Mouse (Mus musculus): ENCODE results near the gene Slc6a11.

Gene Slc6a11

DNA sequence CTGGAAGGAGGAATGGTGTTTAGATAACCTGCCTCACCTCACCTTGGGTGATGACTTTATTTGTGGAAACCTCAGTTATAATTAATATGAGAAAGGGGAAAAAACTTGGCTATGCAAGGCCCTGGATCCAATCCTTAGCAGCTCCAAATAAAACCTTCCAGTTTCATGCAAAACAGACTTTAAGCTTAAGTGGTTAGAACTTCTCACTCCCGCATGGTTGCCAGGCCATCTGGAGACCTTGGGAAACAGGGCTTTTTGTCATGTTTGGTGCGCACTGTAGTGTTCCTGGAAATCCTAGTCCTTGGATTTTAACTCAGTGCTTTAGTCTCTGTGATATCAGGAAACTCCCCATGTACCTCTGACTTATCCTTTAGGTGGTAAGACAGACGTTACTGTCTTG lies 47.1 kb downstream of the Slc6a11 start:
- DNase-seq (ENCODE audit: low read depth, low spot score) = no peak

DNA sequence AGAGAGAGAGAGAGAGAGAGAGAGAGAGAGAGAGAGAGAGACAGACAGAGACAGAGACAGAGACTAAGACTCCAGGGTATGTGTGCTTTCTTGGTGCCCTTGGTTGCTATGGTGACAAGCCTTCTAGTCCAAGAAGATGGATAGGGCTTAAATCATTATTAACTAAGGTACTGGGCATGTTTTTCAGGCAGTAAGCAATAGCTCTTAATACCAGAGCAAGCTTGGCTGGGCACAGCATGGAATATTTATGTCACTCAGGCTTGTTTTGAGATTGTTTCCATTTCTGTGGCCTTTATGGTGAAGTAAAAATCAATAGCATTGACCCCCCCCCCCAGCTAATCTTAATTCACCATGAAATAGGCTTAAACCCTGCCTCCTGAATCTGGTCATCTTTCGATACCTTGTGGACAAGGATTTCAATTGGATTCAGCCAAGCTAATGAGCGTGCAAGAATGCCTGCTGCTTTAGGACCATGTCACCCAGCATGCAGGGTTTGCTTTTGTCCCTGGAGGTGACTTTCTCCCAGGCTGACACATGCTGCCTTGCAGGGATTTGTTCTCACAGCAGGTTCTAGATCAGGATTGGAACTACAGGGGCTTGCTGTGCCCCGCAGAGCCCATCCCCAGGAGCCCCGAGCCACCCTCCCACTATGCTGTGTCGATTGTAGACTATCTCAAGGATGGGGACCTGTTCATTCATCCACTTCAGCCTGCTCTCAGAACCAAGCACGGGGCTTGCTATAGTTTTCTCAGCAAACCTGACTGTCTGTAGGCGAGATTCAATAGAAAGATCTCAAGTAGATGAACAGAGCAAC lies 51.5 kb downstream of the Slc6a11 start:
- DNase-seq (ENCODE audit: low read depth, low spot score) = no peak

DNA sequence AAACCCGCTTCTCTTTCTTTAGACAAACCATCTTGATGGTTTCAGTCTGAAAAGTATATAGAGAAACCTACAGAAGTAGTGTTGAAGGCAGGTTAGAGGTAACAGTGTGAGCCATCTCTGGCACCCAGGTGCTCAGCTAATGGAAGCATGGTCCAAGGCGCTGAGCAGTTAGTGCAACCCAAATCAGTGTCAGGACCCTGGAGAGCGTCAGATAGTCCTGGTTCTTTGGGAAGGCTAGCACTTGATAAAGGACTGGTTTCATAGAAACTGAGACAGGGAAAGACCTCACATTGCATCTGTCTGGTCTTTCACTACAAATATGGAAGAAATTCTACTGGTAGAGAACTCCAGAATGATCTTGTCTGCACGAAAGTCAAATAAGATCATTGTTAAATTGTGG lies 56.1 kb downstream of the Slc6a11 start:
- DNase-seq (ENCODE audit: low read depth, low spot score) = peak; percentile 27

DNA sequence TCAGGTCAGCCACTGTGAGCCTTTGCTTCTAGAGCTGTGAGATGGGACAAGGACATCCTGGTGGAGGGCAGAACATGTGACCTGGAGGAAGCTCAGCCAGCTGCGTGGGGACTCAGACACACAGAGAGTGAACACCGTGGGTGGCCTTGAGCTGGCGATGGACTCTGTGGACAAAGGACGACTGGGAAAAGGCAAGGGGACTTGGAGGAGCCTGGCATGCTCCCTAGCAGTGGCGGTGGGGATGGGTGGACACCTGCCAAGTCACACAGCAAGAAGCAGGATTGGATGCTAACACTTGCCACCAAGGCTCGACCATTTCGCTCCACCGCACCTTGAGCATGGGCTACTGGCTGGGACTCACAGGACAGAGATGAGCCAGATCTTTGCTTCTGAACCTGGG lies 57.8 kb downstream of the Slc6a11 start:
- no peak for DNase-seq (ENCODE audit: low read depth, low spot score)

DNA sequence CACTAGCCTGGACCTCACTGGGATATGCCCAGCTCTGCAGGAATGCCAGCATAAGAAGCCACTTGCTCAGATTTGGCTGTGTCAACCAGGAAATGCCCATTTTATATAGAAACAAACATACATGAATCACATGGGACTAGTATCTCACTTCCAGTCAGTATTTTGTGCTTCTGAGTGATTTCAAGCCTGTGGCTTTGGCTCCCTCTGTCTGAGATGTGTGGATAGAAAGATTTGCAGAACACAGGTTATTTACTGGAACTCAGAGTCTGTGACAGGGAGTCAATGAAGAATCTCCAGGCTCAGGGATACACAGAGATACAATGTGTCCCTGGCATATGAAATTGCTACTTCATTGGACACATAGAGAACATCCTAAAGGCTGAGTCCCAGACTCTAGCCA lies 65.0 kb downstream of the Slc6a11 start:
- no peak for DNase-seq (ENCODE audit: low read depth, low spot score)

DNA sequence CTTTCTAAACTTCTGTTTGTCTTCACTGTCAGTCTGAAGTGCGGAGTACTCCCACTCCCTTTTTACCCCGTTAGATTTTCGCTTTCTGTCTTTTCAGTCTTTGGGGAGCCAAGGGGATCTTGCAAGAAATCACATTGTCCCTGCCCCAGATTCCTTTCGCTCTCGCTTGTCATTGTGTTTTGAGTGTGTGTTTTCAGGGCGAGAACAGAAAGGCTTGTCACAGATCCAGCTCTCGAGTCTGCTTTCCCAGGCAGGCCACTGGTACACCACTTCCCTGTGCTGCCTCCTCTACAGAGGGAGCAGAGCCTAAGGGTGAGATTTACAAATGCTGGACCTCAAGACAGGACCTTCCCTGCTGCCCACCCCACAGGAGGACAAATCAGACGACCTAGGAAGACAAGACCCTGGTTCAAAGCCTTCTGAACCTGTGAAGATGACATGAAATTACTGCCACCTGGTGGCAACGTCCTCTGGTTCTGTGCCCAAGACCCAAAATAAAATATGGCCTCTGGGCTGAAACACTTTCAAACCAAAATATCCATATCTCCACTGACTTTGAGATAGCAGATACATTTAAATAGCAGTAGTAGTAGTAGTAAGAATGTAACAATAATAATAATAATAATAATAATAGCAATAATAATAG lies 68.3 kb downstream of the Slc6a11 start:
- peak; percentile 1 for DNase-seq (ENCODE audit: low read depth, low spot score)

DNA sequence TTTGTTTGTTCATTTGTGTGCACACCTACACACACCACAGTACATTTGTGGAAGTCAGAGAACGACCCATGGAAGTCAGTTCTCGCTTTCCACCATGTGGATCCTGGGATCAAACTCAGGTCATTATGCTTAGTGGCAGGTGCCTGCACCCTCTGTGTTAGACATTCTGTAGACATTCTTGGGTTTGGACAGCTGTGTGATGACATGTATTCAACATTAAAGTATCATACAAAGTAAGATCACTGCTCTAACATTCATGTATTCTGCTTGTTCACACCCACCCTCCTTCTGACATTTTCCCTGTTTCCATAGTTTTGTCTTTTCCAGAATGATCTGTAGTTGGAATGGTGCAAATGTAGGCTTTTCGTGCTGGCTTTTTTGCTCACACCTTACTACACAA lies 73.5 kb downstream of the Slc6a11 start:
- DNase-seq (ENCODE audit: low read depth, low spot score) = no peak

DNA sequence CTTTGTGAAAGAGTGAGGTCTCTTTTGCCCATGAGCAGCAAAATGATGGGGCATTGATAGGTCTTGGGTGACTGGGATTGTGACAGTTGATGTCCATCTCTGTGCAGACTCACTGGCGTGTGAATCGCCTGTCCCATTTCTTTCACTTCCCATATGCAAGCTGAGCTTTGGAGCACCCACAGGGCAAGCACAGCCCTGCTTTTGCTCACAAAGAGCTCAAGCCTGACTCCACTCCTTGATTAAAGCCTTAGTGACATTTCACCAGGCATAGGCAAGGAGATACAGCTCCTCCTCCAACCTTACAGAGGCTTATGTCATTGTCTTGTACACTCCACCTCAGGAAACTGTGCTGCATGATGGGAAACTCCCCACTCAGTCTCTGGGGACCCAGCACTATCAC lies 77.3 kb downstream of the Slc6a11 start:
- no peak for DNase-seq (ENCODE audit: low read depth, low spot score)

DNA sequence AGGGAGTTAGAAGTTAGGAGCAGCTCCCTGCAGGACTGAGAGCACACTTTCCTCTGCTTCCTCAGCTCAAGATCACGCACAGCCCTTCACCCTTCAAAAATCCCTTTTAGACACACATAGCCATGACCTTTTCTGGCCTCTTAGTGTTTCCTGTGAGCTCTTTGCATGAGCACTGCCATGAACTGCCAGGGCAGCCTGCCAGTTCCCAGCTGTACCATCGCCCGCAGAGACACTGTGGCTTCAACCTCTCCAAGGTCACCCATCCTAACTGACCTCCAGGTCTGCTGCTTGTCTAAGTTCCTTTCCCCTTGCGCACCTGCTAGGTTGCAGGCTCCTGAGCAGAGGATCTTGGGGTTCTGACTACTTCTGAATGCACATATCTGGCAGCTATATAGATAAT lies 83.4 kb downstream of the Slc6a11 start:
- no peak for DNase-seq (ENCODE audit: low read depth, low spot score)

DNA sequence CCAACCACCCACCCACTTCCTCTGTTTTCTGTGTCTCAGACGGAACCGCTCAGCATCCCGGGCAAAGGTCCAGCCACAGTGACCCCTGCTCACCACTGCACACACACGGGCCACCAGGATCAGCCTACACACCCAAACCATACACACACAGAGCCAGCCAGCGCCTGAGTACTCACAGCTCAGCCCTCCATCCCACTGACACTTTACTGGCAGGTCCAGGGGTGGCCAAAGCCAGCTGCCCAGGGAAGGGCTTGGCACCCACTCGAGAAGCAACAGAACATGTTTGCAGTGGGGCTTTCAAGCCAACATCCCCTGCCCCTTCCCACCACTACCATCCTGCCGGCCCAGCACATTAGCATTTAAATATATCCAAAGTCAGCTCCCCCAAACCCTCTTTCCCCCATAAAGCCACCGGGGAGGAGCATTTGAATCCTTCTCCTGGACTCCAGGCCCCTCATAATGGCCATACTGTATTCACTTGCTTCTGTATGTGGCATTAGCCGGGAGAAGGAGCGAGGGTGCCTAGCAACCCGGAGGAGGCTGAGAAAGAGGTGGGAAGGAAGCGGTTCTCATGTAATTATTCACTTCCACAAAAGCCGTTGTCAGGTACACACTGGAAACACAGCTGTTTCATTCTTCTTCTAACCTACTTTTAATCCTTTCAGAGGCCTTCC lies 85.8 kb downstream of the Slc6a11 start:
- DNase-seq (ENCODE audit: low read depth, low spot score) = no peak

DNA sequence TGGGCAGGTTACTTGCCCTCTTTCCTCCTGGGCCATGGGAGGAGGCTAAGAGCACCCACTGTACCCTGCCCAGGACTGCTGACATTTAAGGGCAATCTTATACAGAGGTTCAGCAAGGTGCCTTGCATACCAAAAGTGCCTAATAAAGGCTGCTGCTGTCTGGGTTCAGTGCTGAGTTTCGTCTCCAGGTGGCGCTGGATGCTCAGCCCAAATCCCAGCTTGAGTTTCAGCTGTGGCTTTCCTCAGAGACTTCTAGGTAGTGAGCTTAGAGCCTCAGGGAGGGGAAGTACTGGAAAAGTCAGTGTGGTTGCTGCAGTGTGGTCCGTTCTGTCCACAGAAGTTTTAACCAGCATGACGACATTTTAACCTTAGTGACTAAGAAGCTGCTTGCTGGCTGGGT lies 93.4 kb downstream of the Slc6a11 start:
- no peak for DNase-seq (ENCODE audit: low read depth, low spot score)

DNA sequence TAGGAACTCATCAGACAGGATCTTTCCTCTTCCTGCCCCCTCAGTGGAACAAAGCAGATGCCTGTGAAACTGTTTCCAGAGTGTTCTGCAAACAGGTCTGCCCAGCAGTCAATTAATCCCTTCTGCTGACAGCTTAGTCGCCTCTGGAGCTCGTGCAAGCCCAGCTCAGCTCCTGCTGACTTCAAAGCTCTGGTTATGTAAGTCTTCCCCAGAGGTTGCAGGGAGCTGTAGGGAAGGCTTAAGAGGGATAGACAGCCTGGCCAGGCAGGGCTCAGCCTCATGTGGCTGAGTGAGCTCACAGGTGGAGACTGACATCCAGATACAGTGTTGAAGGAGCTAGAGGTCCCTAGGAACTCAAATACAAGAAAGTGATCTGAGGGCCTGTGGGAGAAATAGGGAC lies 96.3 kb downstream of the Slc6a11 start:
- DNase-seq (ENCODE audit: low read depth, low spot score) = no peak

DNA sequence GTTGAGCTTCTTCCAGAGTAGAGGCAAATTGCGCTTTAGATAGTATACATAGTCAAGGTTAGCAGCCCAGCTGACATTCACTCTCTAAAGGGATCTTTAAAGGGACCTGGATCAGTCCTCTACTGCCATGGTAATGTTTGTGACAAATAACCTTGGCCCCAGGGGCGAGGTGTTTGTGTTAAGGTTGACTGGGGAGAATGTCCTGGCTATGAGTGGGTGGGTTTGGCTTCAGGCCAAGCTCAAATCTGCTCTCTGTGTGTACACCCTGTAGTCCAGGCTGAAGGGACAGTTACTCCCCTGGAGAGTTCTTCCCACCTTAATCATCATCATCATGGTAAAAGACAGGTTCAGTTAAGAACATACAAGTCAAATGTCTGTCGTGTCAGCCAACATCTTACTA lies 97.2 kb downstream of the Slc6a11 start:
- no peak for DNase-seq (ENCODE audit: low read depth, low spot score)

DNA sequence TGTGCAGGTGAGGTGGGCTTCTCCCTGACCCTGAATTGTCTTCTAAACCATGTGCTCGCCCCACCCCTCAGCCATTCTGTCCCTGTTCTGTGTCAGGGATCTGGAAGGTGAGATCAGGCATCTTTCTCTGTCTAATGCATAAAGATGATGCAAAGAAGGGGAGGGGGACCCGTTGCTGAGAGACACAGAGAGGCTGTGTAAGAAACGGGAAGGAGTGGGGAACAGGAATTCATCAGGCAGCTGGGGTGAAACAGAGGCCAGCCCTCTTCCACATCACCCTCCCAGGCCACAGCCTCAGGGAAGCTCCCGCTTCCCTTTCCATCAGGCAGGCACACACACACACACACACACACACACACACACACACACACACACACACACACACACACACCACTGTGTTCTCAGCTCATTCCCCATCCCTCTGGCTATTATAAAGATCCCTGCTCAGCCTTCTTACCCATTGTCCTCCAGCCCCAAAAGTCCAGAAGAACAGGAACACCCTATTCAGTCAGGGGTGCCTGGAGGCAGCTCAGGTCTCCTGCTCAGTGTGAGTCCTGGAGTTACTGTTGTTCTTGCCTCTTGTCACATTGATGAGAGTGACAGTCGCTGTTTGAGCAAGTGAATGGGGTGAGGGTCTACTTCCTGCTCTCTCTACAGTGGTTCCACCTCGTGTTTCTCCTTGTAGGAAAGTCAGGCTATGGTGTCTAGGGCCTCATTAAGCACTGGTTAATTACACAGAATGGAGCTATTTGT lies 108.0 kb downstream of the Slc6a11 start:
- no peak for DNase-seq (ENCODE audit: low read depth, low spot score)

DNA sequence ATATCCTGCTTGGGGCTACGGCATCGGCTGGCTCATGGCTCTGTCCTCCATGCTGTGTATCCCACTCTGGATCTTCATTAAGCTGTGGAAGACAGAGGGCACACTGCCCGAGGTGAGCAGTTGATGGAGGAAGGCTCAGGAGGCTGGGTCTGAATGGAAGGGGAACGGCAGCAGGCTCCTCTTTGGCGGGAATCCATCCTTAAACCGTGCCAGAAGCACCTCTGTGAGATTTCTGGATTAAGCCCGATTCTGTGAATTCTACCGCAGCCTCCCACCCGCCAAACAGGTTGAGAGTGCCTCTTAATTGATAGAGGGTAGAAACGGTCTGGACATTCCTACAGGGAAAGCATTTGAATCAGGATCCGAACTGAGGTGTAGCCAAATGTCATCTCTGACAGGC lies 114.6 kb downstream of the Slc6a11 start:
- no peak for DNase-seq (ENCODE audit: low read depth, low spot score)

DNA sequence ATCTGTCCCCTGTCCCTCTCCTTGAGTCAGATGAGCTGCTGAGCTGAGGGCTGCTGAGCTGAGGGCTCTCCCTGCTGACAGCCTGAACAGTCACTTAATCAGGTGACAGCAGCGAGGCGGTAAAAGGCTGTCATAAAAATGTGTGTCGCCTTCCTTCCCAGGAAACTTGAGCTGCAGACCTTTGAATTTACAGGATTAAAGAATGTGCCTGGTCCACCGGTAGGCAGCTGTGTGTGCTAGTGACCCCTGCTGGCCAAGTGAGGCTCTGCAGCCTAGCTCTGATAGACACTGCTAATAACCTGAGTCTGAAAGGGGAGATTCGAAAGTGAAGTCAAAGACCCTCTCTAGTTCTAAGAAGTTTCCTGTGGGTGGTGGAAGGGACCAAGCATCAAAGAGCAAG lies 119.3 kb downstream of the Slc6a11 start:
- peak; percentile 72 for DNase-seq (ENCODE audit: low read depth, low spot score)

DNA sequence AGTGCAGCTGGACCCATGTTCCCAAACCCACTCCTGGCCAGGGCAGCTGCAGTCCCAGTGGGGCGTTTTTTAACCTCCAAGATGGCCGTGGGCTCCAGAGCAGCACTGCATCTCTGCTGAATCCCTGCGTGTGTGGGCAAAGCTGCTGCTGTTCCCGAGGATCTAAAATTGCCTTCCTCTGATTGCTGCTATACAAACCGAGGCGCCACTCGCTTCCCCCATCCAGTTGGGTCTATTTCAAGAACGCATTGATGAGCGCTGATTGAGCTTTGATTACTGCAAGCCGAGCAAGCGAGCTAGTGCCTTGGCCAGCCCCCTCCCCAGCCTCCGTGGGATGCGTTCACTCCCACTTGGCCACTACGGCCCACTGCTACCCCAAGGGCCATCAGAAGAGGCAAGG lies 123.9 kb downstream of the Slc6a11 start:
- DNase-seq (ENCODE audit: low read depth, low spot score) = no peak

DNA sequence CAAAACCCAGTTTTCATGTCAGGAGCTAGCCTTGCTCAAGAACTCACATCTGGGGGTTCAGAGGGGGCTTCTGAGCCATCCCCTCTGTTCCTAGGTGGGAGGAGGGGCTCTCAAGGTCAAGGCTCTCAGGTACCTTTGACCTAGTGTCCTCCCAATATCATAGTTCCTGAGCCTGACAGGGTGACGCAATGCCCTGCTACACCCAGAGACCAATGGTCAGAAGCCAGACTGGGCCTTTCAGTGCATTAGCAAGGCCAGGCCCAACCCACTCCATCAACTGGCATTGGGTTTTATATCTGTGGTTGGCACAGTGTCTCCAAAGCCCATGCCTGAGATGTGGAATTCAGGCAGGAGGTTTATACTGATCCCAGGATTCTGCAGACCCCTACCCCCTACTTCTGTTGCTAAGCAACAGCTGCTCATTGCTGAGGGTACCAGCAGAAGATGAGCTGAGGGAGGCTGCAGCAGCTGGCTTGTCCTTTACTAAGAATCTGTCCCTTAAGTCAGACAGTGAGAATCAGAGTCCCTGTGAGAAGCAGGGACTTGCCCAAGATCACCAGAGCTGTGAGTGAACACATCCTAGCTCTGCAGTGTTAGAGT lies 126.8 kb downstream of the Slc6a11 start:
- DNase-seq (ENCODE audit: low read depth, low spot score) = no peak

DNA sequence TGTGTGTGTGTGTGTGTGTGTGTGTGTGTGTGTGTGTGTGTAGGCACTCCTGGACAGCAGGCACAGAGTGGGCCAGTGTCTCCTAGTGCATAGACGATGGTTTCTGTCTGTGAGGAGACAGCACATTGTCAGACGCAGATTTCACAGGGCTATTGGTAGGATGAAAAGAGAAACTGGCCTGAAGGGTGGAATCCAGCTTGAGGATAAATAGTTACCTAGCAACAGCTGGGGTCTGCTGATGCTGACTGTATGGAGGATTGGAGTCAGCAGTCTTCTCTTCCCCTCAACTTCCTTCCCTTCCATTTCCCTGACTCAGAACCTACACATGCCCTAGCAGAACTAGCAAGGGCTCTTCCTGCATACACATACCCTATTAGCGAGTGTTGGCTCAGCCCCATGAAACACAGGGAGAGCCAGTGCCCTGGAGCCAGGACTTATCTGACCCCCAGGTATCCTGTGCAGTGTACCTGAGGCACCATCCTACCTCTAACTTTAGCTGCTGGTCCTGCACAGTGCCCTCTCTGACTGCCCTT lies 127.7 kb downstream of the Slc6a11 start:
- DNase-seq (ENCODE audit: low read depth, low spot score) = no peak

DNA sequence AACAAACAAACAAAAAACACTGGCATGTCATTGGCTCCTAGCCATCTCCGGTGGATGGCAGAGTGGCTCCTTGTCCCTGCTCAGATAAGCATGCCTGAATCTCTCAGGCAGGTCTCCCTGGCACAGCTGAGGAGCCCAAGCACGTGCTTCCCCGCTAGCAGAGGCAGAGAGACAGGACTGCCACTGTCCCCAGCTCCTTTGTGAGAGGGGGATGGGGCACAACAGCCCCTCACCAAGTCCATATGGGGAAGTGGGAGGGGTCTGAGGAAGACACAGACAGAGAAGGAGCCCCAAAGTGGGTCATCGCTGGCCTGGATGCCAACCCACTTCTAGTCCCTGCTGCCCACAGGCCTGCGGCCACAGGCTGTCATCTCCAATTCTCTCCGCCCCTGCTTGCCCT lies 130.6 kb downstream of the Slc6a11 start:
- DNase-seq (ENCODE audit: low read depth, low spot score) = no peak

DNA sequence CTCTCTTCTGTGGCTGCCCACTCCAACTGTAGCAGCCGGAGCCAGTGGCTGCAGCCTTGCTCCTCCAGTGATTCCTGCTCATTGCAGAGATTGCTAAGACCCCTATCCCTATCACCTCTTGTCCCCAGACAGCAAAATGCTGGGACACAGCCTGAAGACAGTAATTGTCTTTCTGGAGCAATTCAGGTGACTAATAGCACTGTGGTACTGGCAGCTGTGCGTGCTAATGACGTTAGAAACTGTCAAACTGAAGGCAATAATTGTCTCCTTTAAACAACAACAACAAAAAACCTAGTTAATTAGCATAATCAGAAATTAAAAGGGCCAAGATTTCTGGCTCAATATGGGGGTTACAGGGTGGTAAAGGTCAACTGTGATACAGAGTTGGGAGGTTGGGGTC lies 133.0 kb downstream of the Slc6a11 start:
- no peak for DNase-seq (ENCODE audit: low read depth, low spot score)

DNA sequence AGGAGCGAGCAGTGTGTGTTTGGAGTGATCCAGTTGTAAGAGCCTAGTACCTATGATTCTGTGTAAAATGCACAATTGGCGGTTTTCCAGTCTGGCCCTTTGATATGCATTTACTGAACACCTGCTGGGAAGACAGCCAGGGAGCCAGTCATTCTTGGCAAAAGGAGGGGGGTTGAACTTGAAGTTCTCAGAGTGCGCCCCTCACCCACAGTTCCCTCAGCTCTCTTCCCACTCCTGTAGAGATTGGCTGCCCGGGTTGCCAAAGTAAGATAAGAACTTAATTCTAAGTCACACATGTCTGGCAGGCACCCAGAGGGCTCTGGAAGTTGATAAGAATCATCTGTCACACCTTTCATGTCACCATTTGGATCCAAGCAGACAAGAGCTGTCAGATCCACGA lies 133.4 kb downstream of the Slc6a11 start:
- no peak for DNase-seq (ENCODE audit: low read depth, low spot score)

All from embryo, embryonic 11.5 days (tissue).